Mouse (Mus musculus) cerebellum, adult 2 months (tissue): ENCODE data around the gene P2ry10.

Source experiments
- CTCF ChIP-seq: fragments of 200-500 bp; IDR thresholded peaks from 2 replicates; pipeline ENCODE4 v1.5.1; 2011; ENCODE audit warnings: low read depth, mild to moderate bottlenecking, control low read depth, low read length, moderate library complexity, borderline replicate concordance; ENCODE audit not compliant: insufficient read depth
- POLR2A ChIP-seq: fragments of 200-500 bp; IDR thresholded peaks from 2 replicates; pipeline ENCODE4 v1.6.1; 2011; ENCODE audit warnings: low read length, control low read depth, borderline replicate concordance; ENCODE audit not compliant: insufficient read depth

DNA sequence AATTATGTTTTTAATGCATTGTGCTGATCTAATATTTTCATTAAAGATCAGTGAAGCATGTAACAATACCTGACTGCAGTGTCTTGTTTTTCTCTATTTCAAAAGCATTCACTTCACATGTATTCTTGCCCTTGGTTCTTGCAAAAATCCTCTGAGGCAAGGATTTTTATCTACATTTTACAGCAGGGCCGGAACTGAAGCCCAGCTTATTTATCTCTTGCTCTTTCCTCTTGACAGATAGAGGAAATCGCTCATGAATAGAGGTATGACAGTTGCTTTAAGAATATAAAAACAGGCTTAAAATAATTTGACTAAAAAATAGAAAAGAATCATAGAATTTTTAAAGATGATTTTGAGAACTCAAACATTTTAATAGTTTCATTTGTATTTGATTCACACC, 48.7 kb upstream of the P2ry10 start:
- no peak for TF ChIP-seq POLR2A
- no peak for TF ChIP-seq CTCF
